Mouse (Mus musculus): ENCODE measurements around the gene Lrrc8c. TPM values are rescaled to one million over a fixed set of nuclear protein-coding genes. Genes with fewer than 3 reads are reported as not detected.
A peak's percentile ranks its signal among the peaks of the same experiment; 100 is the strongest.

Lrrc8c gene
- polyA plus RNA-seq, 1 experiment from 2014 or later = 10.4 TPM

DNA sequence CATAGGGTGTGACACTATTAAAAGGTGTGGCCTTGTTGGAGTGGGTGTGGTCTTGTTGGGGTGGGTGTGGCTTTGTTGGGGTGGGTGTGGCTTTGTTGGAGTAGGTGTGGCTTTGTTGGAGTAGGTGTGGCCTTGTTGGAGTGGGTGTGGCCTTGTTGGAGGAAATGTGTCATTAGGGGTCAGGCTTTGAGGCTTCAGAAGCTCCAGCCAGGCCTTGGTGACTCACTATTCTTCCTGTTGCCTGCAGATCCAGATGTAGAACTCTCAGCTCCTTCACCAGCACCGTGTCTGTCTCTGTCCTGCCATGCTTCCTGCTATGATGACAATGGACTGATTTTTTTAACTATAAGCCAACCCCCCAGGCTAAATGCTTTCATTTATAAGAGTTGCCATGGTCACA is 19.8 kb upstream of the Lrrc8c start:
- Histone ChIP-seq H3K9ac (ENCODE audit: low read depth, low read length) (no peak overlapping the region), H3K9me3 (replicated peaks; ENCODE audit: control insufficient read depth, low read length, poor library complexity, severe bottlenecking) (no peaks in the 10 kb centered on the region), H3K27ac (ENCODE audit: low read length) (no peak overlapping the region), H3K4me2 (ENCODE audit: low read length) (no peak overlapping the region), H3K4me3 (ENCODE audit: low read depth, low read length) (no peak overlapping the region), H3K4me1 (ENCODE audit: control insufficient read depth, insufficient read depth, low read length) (peaks cover 27% of the 10 kb centered on the region), H3K36me3 (ENCODE audit: control insufficient read depth, insufficient read depth, low read length) (no peaks in the 10 kb centered on the region), H3K27me3 (ENCODE audit: control insufficient read depth, insufficient read depth, low read depth, low read length) (no peaks in the 10 kb centered on the region)
- ATAC-seq = no peak
- 21% methylated on average over 1 of the region's 1 CpGs for WGBS

DNA sequence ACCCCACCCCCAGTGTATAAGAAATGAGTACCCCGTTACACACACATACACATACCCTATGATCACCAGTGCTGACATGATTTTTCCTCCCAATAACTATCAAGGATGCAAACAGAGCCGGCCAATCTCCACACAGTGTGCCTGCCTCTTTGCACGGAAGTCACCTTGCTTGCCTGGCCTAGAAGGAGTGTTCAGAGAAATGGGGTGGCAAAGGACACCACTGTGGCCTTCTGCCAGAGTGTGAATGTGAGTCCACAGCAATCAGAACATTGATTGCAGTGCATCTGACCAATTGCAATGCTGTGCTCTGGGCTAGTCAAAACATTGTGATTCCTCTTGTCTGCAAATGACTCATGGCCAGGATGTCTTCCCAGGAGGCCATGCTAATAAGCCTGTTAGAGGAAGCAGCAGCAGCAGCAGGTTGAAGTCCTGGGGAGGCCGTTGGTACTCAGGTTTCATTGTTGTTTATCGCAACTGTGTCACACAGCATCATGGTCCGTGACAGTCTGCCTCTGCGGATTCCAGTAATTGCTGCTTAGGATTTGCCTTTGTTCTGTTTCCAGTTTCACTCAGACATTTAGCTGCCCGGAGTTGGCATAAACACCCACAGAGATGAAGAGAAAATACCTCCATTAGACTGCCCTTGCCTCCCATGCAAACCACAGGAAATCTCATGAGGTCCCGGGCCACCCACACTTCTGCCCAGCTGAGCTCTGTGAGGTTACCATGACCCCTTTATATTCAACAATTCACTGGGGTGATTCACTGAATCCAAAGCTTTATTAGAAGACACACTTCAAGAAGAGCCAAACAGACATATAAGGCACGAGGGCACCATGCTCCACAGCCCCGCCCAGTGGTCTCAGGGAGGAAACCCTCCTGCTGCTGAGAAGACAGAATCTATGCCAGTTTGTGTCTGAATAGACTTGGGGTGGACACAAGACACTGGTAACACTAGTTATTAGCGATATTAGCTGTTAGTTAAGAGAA is 18.8 kb upstream of the Lrrc8c start:
- Histone ChIP-seq H3K27me3 (ENCODE audit: control insufficient read depth, insufficient read depth, low read depth, low read length) (no peaks in the 10 kb centered on the region), H3K36me3 (ENCODE audit: control insufficient read depth, insufficient read depth, low read length) (no peaks in the 10 kb centered on the region), H3K27ac (ENCODE audit: low read length) (peak overlapping the region; percentile 28), H3K9ac (ENCODE audit: low read depth, low read length) (no peak overlapping the region), H3K9me3 (replicated peaks; ENCODE audit: control insufficient read depth, low read length, poor library complexity, severe bottlenecking) (no peaks in the 10 kb centered on the region), H3K4me1 (ENCODE audit: control insufficient read depth, insufficient read depth, low read length) (peaks cover 17% of the 10 kb centered on the region), H3K4me3 (ENCODE audit: low read depth, low read length) (no peak overlapping the region), H3K4me2 (ENCODE audit: low read length) (no peak overlapping the region)
- WGBS = 32% methylated on average over 12 of the region's 12 CpGs
- peak; percentile 23 for ATAC-seq

DNA sequence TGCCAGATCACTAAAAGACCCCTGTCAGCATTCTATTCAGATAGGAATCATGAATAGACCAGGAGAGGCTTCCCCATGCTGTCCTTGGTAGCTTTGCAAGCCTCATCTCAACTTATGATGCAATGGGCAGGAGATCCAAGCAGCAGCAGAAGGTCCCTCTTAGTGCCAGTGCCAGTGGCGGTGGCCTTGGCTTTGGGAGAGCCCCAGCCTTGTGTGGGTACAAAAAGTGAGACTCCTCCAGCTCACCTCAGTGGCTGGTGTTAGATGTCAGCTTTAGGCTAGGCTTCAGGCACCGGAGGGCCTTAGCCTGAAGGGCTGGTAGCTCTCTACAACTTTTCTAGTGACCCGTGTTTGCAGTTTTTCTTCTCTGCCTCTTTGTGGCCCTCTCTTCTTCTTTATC is 18.1 kb upstream of the Lrrc8c start:
- 93% methylated on average over 3 of the region's 3 CpGs for WGBS
- Histone ChIP-seq H3K4me1 (ENCODE audit: control insufficient read depth, insufficient read depth, low read length) (peaks cover 12% of the 10 kb centered on the region), H3K9ac (ENCODE audit: low read depth, low read length) (no peak overlapping the region), H3K9me3 (replicated peaks; ENCODE audit: control insufficient read depth, low read length, poor library complexity, severe bottlenecking) (no peaks in the 10 kb centered on the region), H3K36me3 (ENCODE audit: control insufficient read depth, insufficient read depth, low read length) (no peaks in the 10 kb centered on the region), H3K27ac (ENCODE audit: low read length) (no peak overlapping the region), H3K27me3 (ENCODE audit: control insufficient read depth, insufficient read depth, low read depth, low read length) (no peaks in the 10 kb centered on the region), H3K4me3 (ENCODE audit: low read depth, low read length) (no peak overlapping the region), H3K4me2 (ENCODE audit: low read length) (no peak overlapping the region)
- no peak for ATAC-seq

DNA sequence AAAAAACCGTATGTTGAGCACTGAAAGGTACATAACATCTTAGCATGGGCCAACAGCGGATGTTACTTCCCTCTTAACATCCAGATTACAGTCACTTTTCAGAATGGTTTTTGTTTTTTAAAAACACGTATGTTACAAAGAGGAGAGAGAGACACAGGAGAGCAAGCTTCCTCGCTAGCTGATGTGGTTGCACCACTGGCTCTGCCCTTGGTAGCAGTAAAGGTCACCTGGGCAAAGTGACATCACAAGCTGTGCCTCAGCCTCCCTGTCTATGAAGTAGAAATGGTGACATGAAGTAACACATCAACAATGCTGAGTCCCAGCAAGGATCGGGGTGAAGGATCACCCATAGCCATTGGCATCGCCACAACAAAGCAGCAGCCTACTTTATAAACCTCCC is 10.4 kb upstream of the Lrrc8c start:
- WGBS = 90% methylated on average over 6 of the region's 6 CpGs
- no peak for ATAC-seq
- H3K4me1 ChIP-seq (ENCODE audit: control insufficient read depth, insufficient read depth, low read length) = no peaks in the 10 kb centered on the region
- no peak overlapping the region for H3K9ac ChIP-seq (ENCODE audit: low read depth, low read length)
- H3K27ac ChIP-seq (ENCODE audit: low read length) = no peak overlapping the region
- H3K4me2 ChIP-seq (ENCODE audit: low read length) = no peak overlapping the region
- H3K36me3 ChIP-seq (ENCODE audit: control insufficient read depth, insufficient read depth, low read length) = no peaks in the 10 kb centered on the region
- H3K4me3 ChIP-seq (ENCODE audit: low read depth, low read length) = no peak overlapping the region
- no peaks in the 10 kb centered on the region; the same call in 1 of the 2 replicates for H3K27me3 ChIP-seq (ENCODE audit: control insufficient read depth, insufficient read depth, low read depth, low read length)
- no peaks in the 10 kb centered on the region for H3K9me3 ChIP-seq (replicated peaks; ENCODE audit: control insufficient read depth, low read length, poor library complexity, severe bottlenecking)

DNA sequence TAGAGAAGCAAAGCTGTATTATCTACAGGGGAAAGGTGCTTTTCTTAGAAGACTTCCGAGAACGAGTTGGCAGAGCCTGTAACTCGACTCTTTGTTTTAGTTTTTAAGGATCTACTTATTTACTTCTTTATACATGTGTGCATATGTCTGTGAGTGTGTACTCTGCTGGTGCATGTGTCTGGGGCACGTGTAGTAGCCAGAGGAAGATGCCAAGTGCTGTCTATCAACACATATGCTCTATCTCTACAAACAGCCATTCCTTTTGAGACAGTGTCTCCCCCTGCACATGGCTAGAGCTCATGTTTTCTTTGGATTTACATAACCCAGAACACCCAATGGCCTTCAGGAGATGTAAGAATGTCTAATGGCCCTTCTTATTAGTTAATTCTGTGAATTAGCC is 6.9 kb upstream of the Lrrc8c start:
- H3K4me2 ChIP-seq (ENCODE audit: low read length) = no peak overlapping the region
- H3K4me1 ChIP-seq (ENCODE audit: control insufficient read depth, insufficient read depth, low read length) = no peaks in the 10 kb centered on the region
- no peak overlapping the region for H3K9ac ChIP-seq (ENCODE audit: low read depth, low read length)
- WGBS = 75% methylated on average over 4 of the region's 4 CpGs
- H3K9me3 ChIP-seq (replicated peaks; ENCODE audit: control insufficient read depth, low read length, poor library complexity, severe bottlenecking) = no peaks in the 10 kb centered on the region
- H3K4me3 ChIP-seq (ENCODE audit: low read depth, low read length) = no peak overlapping the region
- ATAC-seq = no peak
- H3K27me3 ChIP-seq (ENCODE audit: control insufficient read depth, insufficient read depth, low read depth, low read length) = peaks cover 3% of the 10 kb centered on the region
- H3K36me3 ChIP-seq (ENCODE audit: control insufficient read depth, insufficient read depth, low read length) = no peaks in the 10 kb centered on the region
- H3K27ac ChIP-seq (ENCODE audit: low read length) = no peak overlapping the region

DNA sequence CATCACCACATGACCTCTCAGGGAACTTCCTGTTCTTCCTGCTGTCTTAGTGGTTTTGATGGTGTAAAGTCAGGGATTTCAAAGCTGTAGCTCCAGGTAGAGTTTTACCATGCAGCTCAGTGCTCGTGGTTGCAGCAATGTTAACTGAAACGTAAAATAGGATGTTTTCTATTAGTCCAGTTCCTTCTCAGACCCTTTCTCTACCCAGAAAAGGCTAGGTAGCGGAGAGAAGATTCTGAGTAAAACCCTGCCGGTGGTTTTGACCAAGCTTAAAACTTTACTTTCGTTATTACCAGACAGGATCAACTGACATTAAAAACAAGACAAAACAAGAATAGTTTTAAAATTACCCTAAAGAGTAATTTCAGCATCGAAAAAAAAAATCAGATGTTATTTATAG is 3.7 kb upstream of the Lrrc8c start:
- WGBS = 75% methylated on average over 6 of the region's 6 CpGs
- no peak overlapping the region for H3K27ac ChIP-seq (ENCODE audit: low read length)
- H3K4me1 ChIP-seq (ENCODE audit: control insufficient read depth, insufficient read depth, low read length) = peaks cover 11% of the 10 kb centered on the region
- no peak overlapping the region for H3K4me2 ChIP-seq (ENCODE audit: low read length)
- H3K9me3 ChIP-seq (replicated peaks; ENCODE audit: control insufficient read depth, low read length, poor library complexity, severe bottlenecking) = no peaks in the 10 kb centered on the region
- no peak overlapping the region for H3K9ac ChIP-seq (ENCODE audit: low read depth, low read length)
- H3K4me3 ChIP-seq (ENCODE audit: low read depth, low read length) = no peak overlapping the region
- H3K36me3 ChIP-seq (ENCODE audit: control insufficient read depth, insufficient read depth, low read length) = no peaks in the 10 kb centered on the region
- H3K27me3 ChIP-seq (ENCODE audit: control insufficient read depth, insufficient read depth, low read depth, low read length) = peaks cover 3% of the 10 kb centered on the region
- no peak for ATAC-seq

DNA sequence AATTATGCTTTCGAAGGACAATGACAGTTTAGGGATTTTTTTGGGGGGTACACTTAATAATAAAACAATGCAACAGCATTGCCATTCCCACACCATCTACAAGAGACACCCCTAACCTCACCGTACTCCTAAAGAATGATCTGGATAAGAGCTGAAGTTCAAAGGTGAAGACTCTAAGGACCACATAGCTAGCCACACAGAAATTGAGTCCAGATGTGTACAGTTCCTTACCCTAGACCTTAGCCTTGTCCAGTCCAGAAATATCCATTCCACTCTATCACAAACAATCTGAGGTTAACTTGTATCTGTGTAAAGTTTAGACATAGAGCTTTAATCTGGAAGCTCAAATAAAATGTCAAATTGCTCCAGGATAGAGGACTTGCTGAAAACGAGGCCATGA is 2.9 kb upstream of the Lrrc8c start:
- no peak for ATAC-seq
- Histone ChIP-seq H3K4me2 (ENCODE audit: low read length) (no peak overlapping the region), H3K27me3 (ENCODE audit: control insufficient read depth, insufficient read depth, low read depth, low read length) (peaks cover 3% of the 10 kb centered on the region), H3K27ac (ENCODE audit: low read length) (no peak overlapping the region), H3K9me3 (replicated peaks; ENCODE audit: control insufficient read depth, low read length, poor library complexity, severe bottlenecking) (no peaks in the 10 kb centered on the region), H3K9ac (ENCODE audit: low read depth, low read length) (no peak overlapping the region), H3K36me3 (ENCODE audit: control insufficient read depth, insufficient read depth, low read length) (no peaks in the 10 kb centered on the region), H3K4me1 (ENCODE audit: control insufficient read depth, insufficient read depth, low read length) (peaks cover 17% of the 10 kb centered on the region), H3K4me3 (ENCODE audit: low read depth, low read length) (no peak overlapping the region)
- WGBS = 79% methylated on average over 3 of the region's 3 CpGs

DNA sequence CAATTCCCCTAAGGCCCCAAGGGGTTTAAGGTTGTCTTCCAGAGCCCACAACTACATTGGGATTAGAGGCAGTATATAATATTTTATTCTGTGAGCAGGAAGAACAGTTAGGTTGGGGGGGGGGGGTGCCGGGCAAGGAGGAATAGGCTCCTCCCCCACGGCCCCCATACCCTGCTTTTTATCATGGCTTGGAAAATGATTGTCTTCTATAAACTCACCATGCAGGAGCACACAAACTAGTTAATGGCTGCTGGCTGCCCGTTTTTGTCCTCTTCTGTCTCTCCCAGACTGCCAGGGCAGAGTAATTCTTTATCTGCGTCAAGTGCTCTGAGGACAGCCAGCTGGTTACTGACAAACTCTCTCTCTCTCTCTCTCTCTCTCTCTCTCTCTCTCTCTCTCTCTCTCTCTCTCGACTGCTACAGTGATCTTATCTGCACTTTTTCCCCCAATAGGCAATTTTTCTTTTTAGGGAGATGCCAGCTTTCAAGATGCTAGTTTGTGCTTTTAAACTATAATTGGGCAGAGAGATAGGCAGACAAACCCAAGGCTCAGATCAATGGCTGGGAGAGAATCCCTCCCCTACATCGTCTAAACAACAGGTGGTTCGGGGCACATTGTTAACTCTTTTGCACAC is 1.1 kb upstream of the Lrrc8c start:
- Histone ChIP-seq H3K27ac (ENCODE audit: low read length) (no peak overlapping the region), H3K9me3 (replicated peaks; ENCODE audit: control insufficient read depth, low read length, poor library complexity, severe bottlenecking) (no peaks in the 10 kb centered on the region), H3K27me3 (ENCODE audit: control insufficient read depth, insufficient read depth, low read depth, low read length) (peaks cover 3% of the 10 kb centered on the region), H3K36me3 (ENCODE audit: control insufficient read depth, insufficient read depth, low read length) (no peaks in the 10 kb centered on the region), H3K4me2 (ENCODE audit: low read length) (peak overlapping the region; percentile 93), H3K4me3 (ENCODE audit: low read depth, low read length) (peak overlapping the region; percentile 71), H3K4me1 (ENCODE audit: control insufficient read depth, insufficient read depth, low read length) (peaks cover 17% of the 10 kb centered on the region), H3K9ac (ENCODE audit: low read depth, low read length) (peak overlapping the region; percentile 85; the same call in 1 of the 2 replicates)
- ATAC-seq = no peak
- WGBS = 13% methylated on average over 7 of the region's 7 CpGs

DNA sequence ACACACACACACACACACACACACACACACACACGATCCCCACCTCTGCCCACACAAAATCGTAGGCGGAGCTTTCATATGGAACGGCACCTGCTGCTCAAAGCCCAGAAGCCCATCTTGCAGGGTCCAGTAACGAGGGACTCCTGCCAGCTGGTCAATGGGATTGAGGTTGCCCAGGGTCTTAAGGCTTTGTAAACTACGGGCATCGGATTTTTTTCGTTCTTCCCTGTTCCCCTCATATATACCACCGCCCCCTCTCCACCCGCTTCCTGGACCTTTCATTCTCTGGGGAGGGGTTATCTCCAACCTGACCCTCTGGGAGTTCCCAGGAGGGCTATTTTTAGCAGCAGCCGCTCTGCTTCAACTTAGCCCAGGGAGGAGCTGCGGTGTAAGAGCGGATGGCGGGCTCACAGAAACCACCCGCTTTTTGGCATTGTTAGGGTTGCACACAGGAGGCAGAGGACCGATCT is 527 bp upstream of the Lrrc8c start:
- under 1% methylated on average over 16 of the region's 16 CpGs for WGBS
- peak; percentile 40 for ATAC-seq
- peaks cover 21% of the 10 kb centered on the region for H3K4me1 ChIP-seq (ENCODE audit: control insufficient read depth, insufficient read depth, low read length)
- H3K9me3 ChIP-seq (replicated peaks; ENCODE audit: control insufficient read depth, low read length, poor library complexity, severe bottlenecking) = no peaks in the 10 kb centered on the region
- H3K27ac ChIP-seq (ENCODE audit: low read length) = peak overlapping the region; percentile 81
- peak overlapping the region; percentile 93 for H3K4me2 ChIP-seq (ENCODE audit: low read length)
- H3K9ac ChIP-seq (ENCODE audit: low read depth, low read length) = peak overlapping the region; percentile 85
- H3K27me3 ChIP-seq (ENCODE audit: control insufficient read depth, insufficient read depth, low read depth, low read length) = peaks cover 3% of the 10 kb centered on the region
- H3K4me3 ChIP-seq (ENCODE audit: low read depth, low read length) = peak overlapping the region; percentile 71
- H3K36me3 ChIP-seq (ENCODE audit: control insufficient read depth, insufficient read depth, low read length) = no peaks in the 10 kb centered on the region

Measured in midbrain, embryonic 16.5 days (tissue).